Mouse (Mus musculus) kidney, adult 8-10 months (tissue): Measurements from ENCODE around the gene Hlx.

Experiments used
- DNase-seq, 2 experiments: peaks; one replicate each; pipeline ENCODE4 v3.0.0; 2022

Hlx gene

DNA sequence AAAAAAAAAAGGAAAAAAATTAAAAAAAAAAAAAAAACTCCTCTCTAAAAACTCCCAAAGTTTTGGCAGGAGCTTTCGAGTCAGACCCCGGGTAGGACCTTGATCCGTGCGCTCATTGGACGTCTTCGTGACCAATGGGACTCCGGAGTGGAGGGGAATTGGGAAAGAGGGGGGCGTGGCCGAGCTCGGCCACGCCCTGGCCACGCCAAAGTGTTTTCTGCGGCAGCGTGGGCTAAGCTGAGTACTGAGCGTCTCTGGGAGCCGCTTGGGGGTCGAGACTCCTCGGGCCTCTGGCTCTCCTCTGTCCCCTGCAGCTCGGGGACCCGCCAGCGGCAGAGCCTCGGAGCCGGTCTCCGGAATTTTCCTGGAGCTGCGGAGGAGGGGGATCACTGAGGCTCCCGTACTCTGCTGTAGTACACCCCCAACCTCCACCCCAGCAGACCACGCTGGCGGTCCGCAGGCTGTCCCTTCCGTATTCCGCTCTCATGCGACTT lies at the start of gene Hlx:
Gene Hlx (minus strand): TSS at position 64 of the 494 bp plus-strand sequence.
- DNase-seq, result peak; percentile 34 to 48

DNA sequence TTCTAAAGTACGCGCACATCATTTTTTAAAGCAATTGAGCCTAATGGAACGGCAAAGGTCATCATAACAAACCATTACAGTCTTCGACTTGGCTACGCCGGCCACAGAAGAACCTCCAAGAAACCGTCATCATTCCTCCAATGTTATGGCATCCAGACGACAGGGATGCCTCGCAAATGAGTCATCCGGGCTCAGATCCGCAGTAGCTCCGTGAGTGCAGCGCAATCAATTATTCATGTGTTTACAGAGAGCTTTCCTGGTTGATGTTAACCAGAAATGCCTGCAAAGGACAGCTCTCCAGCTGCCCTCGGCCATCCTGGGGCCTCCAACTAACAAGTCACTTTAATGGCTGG lies 49.7 kb upstream of the Hlx start:
- peak in 1 of 2 experiments; percentile 16 for DNase-seq

DNA sequence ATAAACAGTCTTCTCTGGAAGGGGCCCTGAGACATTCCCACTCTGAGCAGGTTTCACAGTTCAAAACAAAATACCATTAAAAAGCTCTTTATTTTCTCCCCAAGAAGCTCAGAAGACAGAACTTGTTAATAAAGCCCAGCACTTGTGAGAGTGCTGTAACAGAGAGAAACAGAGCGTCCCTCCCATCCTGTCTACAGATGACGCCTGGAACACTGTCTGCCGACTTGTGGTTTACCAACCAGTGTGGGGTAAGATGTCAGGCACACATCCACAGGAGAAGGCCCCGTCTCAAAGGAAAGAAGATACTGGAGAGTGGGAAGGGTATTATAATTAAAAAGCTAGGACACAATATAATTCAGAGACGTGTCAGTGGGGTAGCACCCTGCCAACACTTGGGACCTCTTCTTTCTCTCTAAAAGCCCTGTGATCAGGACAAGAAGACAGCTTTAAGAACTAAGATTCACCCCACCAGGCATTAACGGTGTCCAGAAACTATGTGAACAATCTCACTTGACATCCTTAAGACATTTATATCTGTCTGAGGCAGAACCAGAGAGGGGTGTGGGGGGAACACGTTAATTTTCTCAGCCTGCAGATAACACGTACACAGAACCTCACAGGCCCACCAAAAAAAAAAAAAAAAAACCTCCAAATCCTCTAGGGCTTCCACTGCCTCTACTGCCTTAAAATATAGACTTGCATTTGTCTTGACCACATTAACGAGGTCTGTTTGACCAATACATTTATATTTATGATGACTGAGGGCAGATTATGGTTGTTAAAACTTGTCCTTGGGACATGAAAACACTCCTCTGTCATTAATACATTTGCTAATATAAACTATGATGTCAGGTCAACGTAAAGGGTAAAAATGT lies 49.1 kb upstream of the Hlx start:
- DNase-seq, result no peak

DNA sequence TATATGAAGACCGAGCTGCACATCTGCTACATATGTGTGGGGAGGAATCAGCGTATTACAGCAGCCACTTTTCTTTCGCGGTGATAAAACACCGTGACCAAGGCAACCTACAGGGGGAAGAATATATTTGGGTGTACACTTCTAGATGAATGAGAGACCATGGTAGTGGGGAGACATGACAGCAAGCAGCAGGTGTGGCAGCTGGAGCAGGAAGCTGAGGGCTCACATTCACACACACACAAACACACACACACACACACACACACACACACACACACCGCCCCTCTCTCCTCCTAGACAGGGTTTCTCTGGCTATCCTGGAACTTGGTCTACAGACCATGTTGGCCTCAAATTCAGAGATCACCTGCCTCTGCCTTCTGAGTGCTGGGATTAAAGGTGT lies 45.7 kb upstream of the Hlx start:
- no peak for DNase-seq

DNA sequence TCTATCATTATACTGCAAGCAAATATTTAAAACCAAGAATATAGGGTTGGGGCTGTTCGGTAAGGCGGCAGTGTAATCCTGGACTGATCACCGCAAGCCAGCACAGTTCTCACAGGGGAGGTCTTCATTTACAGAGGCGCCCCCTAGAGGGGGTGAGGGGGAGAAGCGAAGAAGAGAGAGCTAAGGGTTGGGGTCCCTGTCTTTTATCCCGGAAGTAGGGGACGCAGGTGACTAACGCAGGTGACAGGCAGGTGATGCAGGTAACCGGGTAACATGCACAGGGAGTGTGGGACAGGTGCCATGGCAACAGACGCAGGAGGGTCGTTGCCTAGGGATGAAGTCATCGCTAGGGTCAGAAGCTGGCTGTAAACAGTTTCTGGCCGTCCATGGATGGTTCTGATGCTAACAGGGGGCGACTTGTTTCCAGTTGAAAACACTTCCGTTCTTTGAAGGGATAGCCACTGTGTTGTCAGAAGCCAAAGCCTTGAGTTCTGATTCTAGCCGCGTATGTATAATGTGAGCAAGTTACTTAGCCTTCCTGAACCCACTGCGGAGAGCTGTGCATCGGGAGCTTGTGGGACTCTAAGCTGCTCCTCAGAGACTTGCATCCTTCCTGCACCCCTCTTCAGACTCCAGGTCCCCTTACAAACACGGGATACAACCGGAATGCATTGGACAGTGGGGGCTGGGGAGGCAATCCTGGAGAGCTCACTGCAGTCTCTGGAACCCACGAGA lies 44.8 kb upstream of the Hlx start:
- no peak for DNase-seq

DNA sequence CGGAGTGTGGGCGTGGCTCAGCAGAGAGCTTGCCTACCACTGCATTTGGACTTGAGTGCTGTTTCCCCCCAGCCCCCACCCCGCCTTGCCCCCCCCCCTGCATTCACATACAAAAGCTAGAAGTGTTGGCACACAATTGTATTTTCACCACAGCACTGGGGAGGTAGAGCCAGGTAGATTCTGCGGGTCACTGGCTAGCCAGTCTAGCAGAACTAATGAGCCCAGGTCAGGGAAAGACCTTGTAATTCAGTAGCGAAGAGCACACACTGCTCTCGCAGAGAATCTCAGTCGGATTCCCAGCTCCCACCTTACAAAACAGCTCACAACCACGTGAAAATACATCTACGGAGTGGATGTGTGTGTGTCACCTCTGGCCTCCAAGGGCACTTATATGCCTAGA lies 42.9 kb upstream of the Hlx start:
- peak; percentile 19 to 44 for DNase-seq

DNA sequence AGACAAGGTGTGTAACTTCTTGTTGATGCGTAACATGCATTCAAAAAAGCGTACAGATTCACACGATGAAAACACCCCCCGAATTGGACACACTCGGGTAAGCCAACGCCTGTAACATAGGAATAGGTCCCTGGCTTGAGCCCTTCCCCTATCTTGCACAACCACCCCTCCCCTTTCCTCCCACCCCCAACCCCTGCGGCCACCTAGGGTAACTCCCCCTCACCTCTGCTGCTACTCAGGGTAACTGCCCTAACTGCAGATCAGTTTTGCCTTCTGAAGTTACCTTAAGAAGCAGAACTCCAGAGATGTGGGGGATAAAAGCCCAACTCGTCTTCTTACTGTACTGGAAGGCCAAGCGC lies 39.5 kb upstream of the Hlx start:
- DNase-seq, result no peak

DNA sequence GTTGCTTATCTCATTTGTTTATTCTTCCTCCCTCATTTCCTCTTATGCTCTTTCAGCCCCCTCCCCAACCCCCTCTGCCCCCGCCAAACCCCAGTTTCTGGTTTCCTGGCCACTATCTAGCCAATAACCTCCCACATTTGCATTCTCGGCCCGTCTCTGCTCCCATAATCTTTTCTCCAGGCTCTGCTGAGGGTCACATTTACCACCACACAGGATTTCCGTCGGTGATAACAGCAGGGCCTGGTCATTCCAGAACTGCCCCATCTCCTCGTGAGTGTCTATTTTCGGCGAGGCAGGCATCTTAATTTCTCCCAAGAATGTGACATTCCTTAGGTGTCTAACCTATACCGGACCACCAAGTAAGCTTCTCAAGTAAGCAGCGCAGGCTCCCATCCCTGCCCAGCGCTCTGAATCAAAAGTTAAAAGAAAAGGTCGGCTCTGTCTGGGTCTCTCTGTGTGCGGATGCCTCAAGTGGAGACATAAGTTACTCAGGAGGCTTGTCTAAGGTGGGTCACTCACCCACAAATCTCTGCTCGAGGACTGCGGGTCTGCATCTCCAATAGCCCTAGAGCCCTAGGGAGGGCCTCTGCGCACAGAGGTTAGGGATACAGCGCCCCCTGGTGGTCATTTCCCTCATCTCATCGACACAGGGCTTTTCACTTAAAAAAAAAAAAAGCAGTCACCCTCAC lies 38.9 kb upstream of the Hlx start:
- peak; percentile 31 to 77 for DNase-seq

DNA sequence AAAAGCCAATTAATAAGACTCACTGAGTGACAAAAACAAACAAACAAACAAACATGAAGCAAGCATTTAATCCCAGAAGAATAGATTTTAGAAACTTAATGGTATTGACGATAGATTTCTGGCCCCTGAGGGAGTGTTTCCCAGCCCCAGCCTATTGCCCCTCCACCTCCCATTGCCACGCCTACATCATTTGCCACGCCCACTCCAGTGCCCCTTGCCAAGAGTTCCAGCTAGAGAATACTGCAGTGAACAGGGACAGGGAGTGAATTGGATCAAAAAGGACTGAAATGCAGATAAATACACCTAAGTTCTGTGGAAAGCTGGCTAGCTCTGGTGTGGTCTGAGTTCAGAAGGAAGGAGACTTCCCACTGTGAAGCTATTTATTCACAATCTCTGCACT lies 31.4 kb upstream of the Hlx start:
- DNase-seq, result no peak

DNA sequence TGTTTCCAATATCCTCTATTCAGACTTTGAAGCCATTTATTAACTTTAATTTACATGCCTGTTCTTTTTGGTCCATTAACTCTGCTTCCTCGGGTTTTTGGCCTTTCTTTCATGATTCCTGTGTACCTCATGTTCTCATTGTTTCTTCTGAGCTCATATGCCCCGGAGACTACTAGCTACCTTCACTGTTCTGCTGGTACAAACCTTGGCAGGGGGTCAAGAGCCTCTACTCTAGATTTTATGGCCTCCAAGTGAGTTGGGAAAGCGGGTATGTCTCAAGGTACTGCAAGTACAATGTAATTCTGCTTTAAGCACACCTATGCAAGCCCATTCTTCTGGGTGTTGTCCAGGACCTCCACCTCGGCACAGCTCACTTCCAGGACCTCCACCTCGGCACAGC lies 30.5 kb upstream of the Hlx start:
- DNase-seq, result no peak

DNA sequence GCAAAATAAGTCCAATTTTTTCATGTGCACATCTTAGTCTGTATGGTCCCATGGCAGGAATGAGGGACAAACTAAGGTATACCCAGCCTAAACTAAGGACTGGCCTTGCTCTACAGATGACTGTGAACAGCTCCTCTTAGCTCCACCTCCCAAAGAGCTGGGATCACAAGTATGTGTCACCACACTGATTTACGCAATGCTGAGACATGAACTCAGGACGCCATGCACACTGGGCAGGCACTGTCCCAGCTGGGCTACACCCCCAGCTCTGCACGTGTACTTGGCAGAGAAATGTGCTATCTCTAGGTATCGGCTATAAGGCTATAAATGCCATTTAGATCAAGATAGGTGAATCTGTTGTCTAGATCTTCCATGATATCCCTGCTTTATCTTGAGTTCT lies 29.6 kb upstream of the Hlx start:
- no peak for DNase-seq

DNA sequence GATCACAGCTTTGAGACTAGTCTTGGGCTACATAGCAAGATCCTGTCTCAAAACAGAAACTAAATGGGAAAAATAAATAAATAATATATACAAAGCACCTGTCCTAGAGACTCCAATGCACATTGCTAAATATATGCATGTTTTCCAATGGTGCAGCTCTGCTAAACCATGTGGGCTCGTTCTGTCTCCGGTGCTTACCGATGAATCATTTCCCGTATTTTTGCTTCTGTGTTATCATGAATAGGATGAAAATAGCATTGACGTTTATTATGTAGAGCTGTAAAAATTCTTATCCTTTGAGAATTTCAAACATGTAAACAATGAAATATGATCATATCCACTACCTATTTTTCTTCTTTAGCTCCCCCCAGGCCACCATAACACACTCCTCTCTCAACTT lies 20.3 kb upstream of the Hlx start:
- no peak for DNase-seq

DNA sequence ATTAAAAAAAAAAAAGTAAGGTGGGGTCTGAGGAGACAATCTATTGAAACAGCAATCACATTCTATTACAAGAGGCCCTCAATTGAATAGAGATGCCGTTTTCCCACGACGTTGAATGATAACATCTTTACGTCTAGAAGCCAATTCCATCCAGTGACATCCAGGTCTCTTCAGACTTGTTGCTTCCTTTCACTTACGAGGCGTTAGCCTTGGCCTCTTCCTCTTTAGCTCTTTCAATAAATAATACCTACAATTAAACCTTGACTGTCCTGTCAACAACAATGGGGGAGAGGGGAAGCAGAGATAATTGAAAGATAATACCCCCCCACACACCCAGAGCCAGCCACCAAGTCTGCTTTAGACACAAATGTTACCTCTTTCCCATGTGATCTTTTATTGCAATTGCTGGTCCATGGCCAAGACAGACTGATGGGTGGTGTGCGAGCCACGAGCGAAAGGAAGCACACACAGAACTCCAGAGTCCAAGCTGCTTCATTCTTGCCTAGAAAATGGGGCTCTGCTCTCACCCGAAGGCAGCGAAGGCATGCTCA lies 17.8 kb upstream of the Hlx start:
- peak in 1 of 2 experiments; percentile 20 for DNase-seq

DNA sequence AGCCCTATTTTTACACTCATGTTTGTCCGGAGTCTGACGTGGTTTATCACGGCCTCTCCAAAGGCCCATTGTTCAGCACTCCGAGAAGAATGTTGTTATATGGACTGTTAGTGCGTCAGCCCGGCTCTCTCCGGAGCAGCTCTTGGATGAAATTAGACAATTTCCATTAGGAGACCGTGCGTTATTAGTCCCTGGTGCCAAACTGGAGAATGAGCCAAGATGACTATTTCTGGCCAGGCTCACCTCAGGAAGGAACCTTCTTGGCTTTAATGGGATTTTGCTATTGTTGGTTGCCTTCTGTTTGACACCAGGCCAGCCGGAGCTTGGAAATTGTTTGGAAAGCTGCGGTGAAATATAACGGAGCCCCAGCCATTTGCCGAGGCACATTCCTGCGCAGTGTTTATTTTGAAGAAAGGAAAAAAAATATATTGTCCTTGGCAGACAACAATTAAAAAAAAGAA lies 16.3 kb upstream of the Hlx start:
- DNase-seq, result peak; percentile 61 to 76

DNA sequence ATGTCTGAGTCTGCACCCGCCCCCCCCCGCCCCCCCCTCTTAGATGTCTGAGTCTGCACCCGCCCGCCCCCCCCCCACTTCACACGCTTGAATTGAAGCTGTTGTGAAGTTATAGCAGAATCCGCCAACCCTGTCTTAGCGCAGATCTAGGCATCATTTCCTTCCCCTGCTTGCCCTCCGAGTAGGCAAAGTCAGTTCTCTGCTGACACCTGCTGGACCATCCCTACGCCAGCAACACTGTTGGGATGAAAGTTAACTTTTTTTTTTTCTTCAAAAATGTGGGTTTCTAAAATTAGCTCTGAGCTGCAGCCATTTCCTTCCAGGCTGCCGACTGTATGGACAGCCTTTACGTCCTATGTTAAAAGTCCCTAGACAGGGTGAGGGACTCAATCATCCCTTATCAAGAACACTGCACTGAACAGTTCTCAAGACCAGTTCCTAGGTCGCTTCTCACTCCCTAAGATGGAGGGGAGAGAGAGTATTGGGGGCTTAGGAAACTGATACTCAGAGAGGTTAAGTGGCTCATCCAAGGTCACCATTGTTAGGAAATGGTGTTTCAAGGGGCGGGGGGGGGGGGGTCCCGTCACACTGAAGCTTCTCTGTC lies 5.6 kb upstream of the Hlx start:
- peak; percentile 47 to 51 for DNase-seq

DNA sequence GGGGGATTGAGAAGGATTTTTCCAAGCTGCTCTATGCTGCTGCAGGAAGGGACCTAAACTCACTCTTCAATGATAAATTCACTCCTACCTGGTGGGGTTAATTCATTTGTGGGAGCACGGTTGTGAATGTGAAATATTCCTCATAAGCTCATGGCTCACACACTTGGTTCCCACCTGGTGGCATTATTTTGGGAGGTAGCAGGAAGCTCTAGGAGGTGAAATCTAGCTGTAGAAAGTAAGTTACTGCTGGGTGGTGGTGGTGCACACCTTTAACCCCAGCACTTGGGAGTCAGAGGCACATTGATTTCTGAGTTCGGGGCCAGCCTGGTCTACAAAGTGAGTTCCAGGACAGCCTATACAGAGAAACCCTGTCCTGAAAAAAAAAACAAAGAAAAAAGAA lies 4.8 kb upstream of the Hlx start:
- DNase-seq, result no peak

DNA sequence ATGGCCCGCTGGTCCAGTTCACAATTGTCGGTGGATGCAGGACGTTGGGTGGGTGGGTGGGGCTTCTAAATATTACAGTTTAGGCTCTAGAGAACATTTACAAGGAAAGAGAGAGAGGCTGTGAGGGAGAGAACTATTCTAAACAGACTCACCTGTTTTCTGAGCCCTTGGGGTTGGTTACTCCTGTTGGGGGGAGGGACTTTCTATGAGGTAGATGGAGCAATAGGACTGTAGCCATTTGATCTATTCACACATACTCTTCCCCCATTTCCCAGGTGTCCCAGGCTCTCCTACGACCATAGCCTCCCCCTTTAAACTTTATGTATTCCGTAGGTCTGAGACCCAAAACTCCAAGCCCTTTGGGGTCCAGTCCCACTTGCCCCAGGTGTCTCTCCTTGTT lies 3.8 kb upstream of the Hlx start:
- DNase-seq, result no peak

DNA sequence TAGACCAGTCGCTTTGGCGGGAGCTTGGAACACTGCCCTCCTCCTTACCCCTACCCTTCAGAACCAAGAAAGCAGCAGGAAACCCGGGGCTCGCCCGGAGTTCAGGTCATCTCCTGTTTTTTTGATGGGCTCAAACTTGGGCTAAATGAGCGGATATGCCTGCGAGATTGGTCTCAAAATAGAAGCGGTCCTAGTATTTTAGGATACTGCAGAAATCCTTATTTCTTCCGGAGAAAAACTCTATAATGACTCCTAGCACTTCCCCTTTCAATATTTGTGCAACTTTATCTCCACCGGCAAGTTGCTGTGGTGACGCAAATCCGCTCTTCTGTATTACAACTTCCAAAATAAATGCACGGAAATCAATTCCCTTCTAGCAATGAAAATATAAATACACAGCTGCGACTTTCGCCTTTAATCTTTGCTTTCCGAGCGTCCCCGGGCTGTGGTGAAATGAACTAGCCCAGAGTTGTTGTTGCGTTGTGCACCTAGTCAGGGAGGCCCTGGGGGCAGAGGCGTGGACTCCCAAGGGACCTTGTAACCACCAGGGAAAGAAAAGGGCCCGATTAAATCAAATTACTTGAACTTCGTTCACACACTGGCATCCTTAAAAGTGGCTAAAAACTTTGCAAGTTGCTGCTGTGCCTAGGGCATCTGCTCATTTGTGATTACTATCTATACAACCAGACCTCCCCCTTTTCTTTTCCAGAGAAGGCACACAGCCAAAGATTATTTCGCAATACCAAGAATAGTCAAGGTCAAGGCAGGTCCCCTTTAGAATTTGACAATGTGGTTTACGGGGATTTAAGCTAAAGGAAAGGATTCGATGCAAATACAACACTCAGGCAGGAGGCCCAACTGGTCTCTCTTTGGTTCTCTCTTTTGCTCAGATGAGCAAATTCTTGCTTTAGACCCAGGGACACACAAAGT lies 2.8 kb upstream of the Hlx start:
- DNase-seq, result peak; percentile 39 to 41

DNA sequence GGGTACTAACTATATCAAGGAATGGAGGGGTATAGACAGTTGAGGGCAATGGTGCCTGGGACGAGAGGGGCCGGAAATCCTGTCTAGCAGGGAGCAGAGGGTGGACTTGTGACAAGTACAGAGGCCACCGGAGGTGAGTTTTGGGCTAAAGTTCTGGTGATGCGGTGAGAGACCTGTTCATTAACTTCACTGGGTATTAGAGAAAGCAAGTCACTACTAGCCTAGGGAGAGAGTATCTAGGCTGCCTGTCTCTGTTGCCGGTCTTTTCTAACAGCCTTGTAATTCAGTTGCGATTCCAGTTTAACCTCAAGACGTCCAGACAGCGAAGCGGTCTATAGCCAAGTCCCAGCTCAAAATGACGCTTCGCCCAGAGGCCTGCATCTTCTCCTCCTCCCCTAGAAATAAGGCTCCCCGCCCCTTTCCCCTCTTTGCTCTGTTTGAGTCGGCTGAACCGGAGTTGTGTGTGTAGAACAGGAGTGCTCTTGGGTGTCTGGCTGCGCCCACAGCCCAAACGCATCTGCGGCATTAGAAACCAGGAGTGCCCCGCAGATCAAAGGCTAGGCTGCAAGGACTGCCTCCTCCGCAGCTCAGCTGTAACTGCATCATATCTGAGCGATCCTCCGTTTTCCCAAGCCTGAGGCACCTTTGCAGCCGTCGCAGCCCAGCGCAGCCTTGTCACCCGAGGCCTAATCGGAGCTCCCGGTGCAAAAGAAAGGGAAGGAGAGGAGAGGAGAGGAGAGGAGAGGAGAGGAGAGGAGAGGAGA lies 1.8 kb upstream of the Hlx start:
- peak in 1 of 2 experiments; percentile 19 for DNase-seq

DNA sequence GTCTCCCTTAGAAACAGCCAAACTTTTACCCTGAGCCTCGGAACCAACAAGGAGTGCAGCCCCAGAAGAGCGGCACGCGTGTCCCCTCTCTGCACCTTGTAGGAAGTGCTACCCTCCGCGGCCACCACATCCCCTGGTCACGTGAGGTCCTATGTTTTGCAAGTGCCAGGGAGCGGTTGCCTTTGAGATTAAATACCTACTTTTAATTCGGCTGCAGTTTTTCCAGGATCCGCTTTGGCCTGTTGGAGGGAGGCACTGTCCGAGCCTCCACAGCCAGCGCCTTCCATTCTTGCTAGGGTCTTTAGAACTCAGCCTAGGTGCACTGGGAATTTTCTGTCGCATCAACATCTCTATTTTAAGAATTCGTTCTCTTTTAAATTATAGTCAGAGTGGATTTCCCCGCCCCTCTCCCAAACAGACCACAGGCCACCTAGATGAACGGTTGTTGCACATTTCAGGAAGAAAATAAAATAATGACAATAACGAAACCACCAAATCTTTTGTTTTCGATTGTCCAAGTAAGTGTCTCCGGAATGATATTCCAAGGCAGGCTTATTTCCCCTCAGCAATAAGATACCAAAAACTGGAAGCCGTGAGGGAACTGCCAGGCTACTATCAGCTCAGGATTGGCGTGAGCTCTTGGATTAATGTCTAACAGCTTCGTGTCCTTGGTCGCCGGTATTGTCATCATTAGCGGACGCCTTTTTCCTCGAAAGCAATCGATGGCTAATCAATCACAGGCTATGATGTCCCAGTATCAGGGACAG lies 1.1 kb upstream of the Hlx start:
- peak in 1 of 2 experiments; percentile 23 for DNase-seq
